Mouse (Mus musculus): ENCODE data around the gene Cep78. TPM values are rescaled to one million over a fixed set of nuclear protein-coding genes. Genes with fewer than 3 reads are reported as not detected.

Cep78 gene
- total and polyA plus RNA-seq, 2 experiments: 0.87 to 1.9 TPM

- TF ChIP-seq POLR2A (IDR thresholded peaks at IDR 0.05; ENCODE audit: extremely low read depth, insufficient read depth, low read length): no peak
- TF ChIP-seq CTCF (IDR thresholded peaks at IDR 0.05; ENCODE audit: low read depth, low read length): no peak
- no peaks in the 10 kb centered on the region for H3K79me2 ChIP-seq (ENCODE audit: control insufficient read depth, insufficient read depth, low read length)
- H3K36me3 ChIP-seq (ENCODE audit: control insufficient read depth, insufficient read depth, low read length): no peaks in the 10 kb centered on the region
- DNase-seq (ENCODE audit: extremely low read depth, low read depth, low spot score): no peak
- no peak overlapping the region for H3K9ac ChIP-seq (ENCODE audit: low read depth, low read length)
- H3K4me3 ChIP-seq (ENCODE audit: insufficient read depth, low read depth, low read length): no peak overlapping the region
- no peaks in the 10 kb centered on the region for H3K4me1 ChIP-seq (ENCODE audit: control insufficient read depth, insufficient read depth, low read length)
- no peak overlapping the region for H3K27ac ChIP-seq (replicated peaks; ENCODE audit: insufficient read depth, low read depth, low read length)
- H3K27me3 ChIP-seq (ENCODE audit: control insufficient read depth, insufficient read depth, low read length): no peaks in the 10 kb centered on the region; the same call in 1 of the 2 replicates
- WGBS: 96% methylated on average over 5 of the region's 5 CpGs
Measured at GRCm38 (mm10) chr19:16026276-16026675, 41.5 kb upstream of the Cep78 start.

GRCm38 (mm10) chr19:16022178-16022577, 37.4 kb upstream of the Cep78 start:
- Histone ChIP-seq H3K9ac (ENCODE audit: low read depth, low read length) (no peak overlapping the region), H3K4me1 (ENCODE audit: control insufficient read depth, insufficient read depth, low read length) (no peaks in the 10 kb centered on the region), H3K36me3 (ENCODE audit: control insufficient read depth, insufficient read depth, low read length) (no peaks in the 10 kb centered on the region), H3K27me3 (ENCODE audit: control insufficient read depth, insufficient read depth, low read length) (no peaks in the 10 kb centered on the region; the same call in 1 of the 2 replicates), H3K79me2 (ENCODE audit: control insufficient read depth, insufficient read depth, low read length) (no peaks in the 10 kb centered on the region), H3K27ac (replicated peaks; ENCODE audit: insufficient read depth, low read depth, low read length) (no peak overlapping the region), H3K4me3 (ENCODE audit: insufficient read depth, low read depth, low read length) (no peak overlapping the region)
- 72% methylated on average over 10 of the region's 10 CpGs for WGBS
- DNase-seq (ENCODE audit: extremely low read depth, low read depth, low spot score): no peak
- TF ChIP-seq POLR2A (IDR thresholded peaks at IDR 0.05; ENCODE audit: extremely low read depth, insufficient read depth, low read length) (no peak), CTCF (IDR thresholded peaks at IDR 0.05; ENCODE audit: low read depth, low read length) (no peak)

- H3K4me1 ChIP-seq (ENCODE audit: control insufficient read depth, insufficient read depth, low read length): no peaks in the 10 kb centered on the region
- no peak for DNase-seq (ENCODE audit: extremely low read depth, low read depth, low spot score)
- WGBS: 51% methylated on average over 1 of the region's 1 CpGs
- H3K27ac ChIP-seq (replicated peaks; ENCODE audit: insufficient read depth, low read depth, low read length): no peak overlapping the region
- no peak for TF ChIP-seq POLR2A (IDR thresholded peaks at IDR 0.05; ENCODE audit: extremely low read depth, insufficient read depth, low read length)
- TF ChIP-seq CTCF (IDR thresholded peaks at IDR 0.05; ENCODE audit: low read depth, low read length): no peak
- no peak overlapping the region for H3K9ac ChIP-seq (ENCODE audit: low read depth, low read length)
- no peak overlapping the region for H3K4me3 ChIP-seq (ENCODE audit: insufficient read depth, low read depth, low read length)
- no peaks in the 10 kb centered on the region for H3K27me3 ChIP-seq (ENCODE audit: control insufficient read depth, insufficient read depth, low read length)
- H3K79me2 ChIP-seq (ENCODE audit: control insufficient read depth, insufficient read depth, low read length): no peaks in the 10 kb centered on the region
- no peaks in the 10 kb centered on the region for H3K36me3 ChIP-seq (ENCODE audit: control insufficient read depth, insufficient read depth, low read length)
Measured at GRCm38 (mm10) chr19:16016171-16016570, 31.4 kb upstream of the Cep78 start.

- H3K27ac ChIP-seq (replicated peaks; ENCODE audit: insufficient read depth, low read depth, low read length): peak overlapping the region; percentile 23; the same call in 1 of the 2 replicates
- no peak overlapping the region for H3K9ac ChIP-seq (ENCODE audit: low read depth, low read length)
- no peak overlapping the region for H3K4me3 ChIP-seq (ENCODE audit: insufficient read depth, low read depth, low read length)
- H3K36me3 ChIP-seq (ENCODE audit: control insufficient read depth, insufficient read depth, low read length): no peaks in the 10 kb centered on the region
- H3K27me3 ChIP-seq (ENCODE audit: control insufficient read depth, insufficient read depth, low read length): no peaks in the 10 kb centered on the region
- no peaks in the 10 kb centered on the region for H3K4me1 ChIP-seq (ENCODE audit: control insufficient read depth, insufficient read depth, low read length)
- TF ChIP-seq CTCF (IDR thresholded peaks at IDR 0.05; ENCODE audit: low read depth, low read length) (no peak), POLR2A (IDR thresholded peaks at IDR 0.05; ENCODE audit: extremely low read depth, insufficient read depth, low read length) (no peak)
- no peaks in the 10 kb centered on the region for H3K79me2 ChIP-seq (ENCODE audit: control insufficient read depth, insufficient read depth, low read length)
- WGBS: 69% methylated on average over 10 of the region's 10 CpGs
- DNase-seq (ENCODE audit: extremely low read depth, low read depth, low spot score): peak; percentile 24
Measured at GRCm38 (mm10) chr19:16015191-16015968, 30.6 kb upstream of the Cep78 start.

GRCm38 (mm10) chr19:16009746-16010337, 25.1 kb upstream of the Cep78 start:
- H3K4me3 ChIP-seq (ENCODE audit: insufficient read depth, low read depth, low read length): no peak overlapping the region
- TF ChIP-seq CTCF (IDR thresholded peaks at IDR 0.05; ENCODE audit: low read depth, low read length) (no peak), POLR2A (IDR thresholded peaks at IDR 0.05; ENCODE audit: extremely low read depth, insufficient read depth, low read length) (no peak)
- DNase-seq (ENCODE audit: extremely low read depth, low read depth, low spot score): peak; percentile 17
- peak overlapping the region; percentile 5; the same call in 1 of the 2 replicates for H3K27ac ChIP-seq (replicated peaks; ENCODE audit: insufficient read depth, low read depth, low read length)
- H3K4me1 ChIP-seq (ENCODE audit: control insufficient read depth, insufficient read depth, low read length): no peaks in the 10 kb centered on the region
- no peaks in the 10 kb centered on the region for H3K27me3 ChIP-seq (ENCODE audit: control insufficient read depth, insufficient read depth, low read length)
- H3K9ac ChIP-seq (ENCODE audit: low read depth, low read length): no peak overlapping the region
- 80% methylated on average over 6 of the region's 6 CpGs for WGBS
- no peaks in the 10 kb centered on the region for H3K79me2 ChIP-seq (ENCODE audit: control insufficient read depth, insufficient read depth, low read length)
- H3K36me3 ChIP-seq (ENCODE audit: control insufficient read depth, insufficient read depth, low read length): no peaks in the 10 kb centered on the region

- DNase-seq (ENCODE audit: extremely low read depth, low read depth, low spot score): no peak
- Histone ChIP-seq H3K36me3 (ENCODE audit: control insufficient read depth, insufficient read depth, low read length) (no peaks in the 10 kb centered on the region), H3K4me1 (ENCODE audit: control insufficient read depth, insufficient read depth, low read length) (no peaks in the 10 kb centered on the region), H3K27ac (replicated peaks; ENCODE audit: insufficient read depth, low read depth, low read length) (no peak overlapping the region), H3K27me3 (ENCODE audit: control insufficient read depth, insufficient read depth, low read length) (no peaks in the 10 kb centered on the region), H3K4me3 (ENCODE audit: insufficient read depth, low read depth, low read length) (no peak overlapping the region), H3K9ac (ENCODE audit: low read depth, low read length) (no peak overlapping the region), H3K79me2 (ENCODE audit: control insufficient read depth, insufficient read depth, low read length) (no peaks in the 10 kb centered on the region)
- TF ChIP-seq CTCF (IDR thresholded peaks at IDR 0.05; ENCODE audit: low read depth, low read length) (no peak), POLR2A (IDR thresholded peaks at IDR 0.05; ENCODE audit: extremely low read depth, insufficient read depth, low read length) (no peak)
- 70% methylated on average over 4 of the region's 4 CpGs for WGBS
Measured at GRCm38 (mm10) chr19:16009111-16009510, 24.3 kb upstream of the Cep78 start.
